Mouse (Mus musculus): Measurements from ENCODE around the gene Fbxl2.

- no peak for TF ChIP-seq POLR2A (IDR thresholded peaks at IDR 0.05; ENCODE audit: low read depth, low read length)
- no peak for TF ChIP-seq CTCF (IDR thresholded peaks at IDR 0.05; ENCODE audit: borderline replicate concordance, insufficient read depth, low read length)
Measured at GRCm38 (mm10) chr9:113939063-113939850, 106.7 kb downstream of the Fbxl2 start.

Measured in embryonic fibroblast, embryonic 13.5 days (primary cell).